Mouse (Mus musculus): ENCODE results near the gene Dcaf11.

The Dcaf11 gene

DNA sequence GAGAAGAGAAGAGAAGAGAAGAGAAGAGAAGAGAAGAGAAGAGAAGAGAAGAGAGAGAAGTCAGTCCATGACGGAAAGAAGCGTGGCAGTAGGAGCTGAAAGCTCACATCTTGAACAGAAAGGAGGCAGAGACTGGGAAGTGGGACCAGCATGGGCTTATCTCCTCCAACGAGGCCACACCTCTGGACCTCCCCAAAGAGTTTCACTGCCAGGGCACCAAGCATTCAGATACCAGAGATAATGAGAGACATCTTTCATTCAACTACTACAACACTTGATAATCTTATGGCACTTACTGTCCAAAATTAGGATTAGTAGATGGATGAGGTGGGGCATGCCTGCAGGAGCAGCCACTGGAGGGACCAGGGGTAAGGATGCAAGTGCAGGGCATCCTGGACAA lies 4.0 kb upstream of the Dcaf11 start:
- no peak for DNase-seq (ENCODE audit: low read depth, low spot score)

- no peak for DNase-seq (ENCODE audit: low read depth, low spot score)
Observed at GRCm38 (mm10) chr14:55557003-55557402, 2.8 kb upstream of the Dcaf11 start.

- no peak for DNase-seq (ENCODE audit: low read depth, low spot score)
Observed at GRCm38 (mm10) chr14:55557587-55557986, 2.2 kb upstream of the Dcaf11 start.

GRCm38 (mm10) chr14:55558740-55559448 lies 912 bp upstream of the Dcaf11 start:
- no peak for DNase-seq (ENCODE audit: low read depth, low spot score)

- DNase-seq (ENCODE audit: low read depth, low spot score): peak; percentile 97
Observed at GRCm38 (mm10) chr14:55560202-55561073, 632 bp downstream of the Dcaf11 start, which contains the start of gene A730061H03Rik. Gene A730061H03Rik (minus strand): TSS chr14:55560406.

DNA sequence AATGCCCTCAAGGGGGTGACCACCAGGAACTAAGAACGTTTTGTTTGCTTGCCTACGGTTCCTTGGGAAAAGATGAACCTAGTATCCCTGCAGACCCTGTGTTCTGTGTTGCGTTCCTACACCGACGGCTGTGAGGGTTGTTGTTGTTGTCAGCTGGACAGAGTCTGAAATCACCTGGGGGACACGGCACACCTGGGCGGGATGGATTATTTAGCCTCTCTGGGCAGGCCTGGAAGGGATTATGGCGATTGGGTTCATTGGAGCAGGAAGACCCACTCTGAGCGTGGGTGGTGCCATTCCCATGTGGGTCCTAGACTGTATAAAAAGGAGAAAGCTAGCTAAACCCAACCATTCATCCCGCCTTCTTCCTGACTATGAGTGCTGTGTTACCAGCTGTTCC lies 2.1 kb downstream of the Dcaf11 start:
- DNase-seq (ENCODE audit: low read depth, low spot score): no peak

DNA sequence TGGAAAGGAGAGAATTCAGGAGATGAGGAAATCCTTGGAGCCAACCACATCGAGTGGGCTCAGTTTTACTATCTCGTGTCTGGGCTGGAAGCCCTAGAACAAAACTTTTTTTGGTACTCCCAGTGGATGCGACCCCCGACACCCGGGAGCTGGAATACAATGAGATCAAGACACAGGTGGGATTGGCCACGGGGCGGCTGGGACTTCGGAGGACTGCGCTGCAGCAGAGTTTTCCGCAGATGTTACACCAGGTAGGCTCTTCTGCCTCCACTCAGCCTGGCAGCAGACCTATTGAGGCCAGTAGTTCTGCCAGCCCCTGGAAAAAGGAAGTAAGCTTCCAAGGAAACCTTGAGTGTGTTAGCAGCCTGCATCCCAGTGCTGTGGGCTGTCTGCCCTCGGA lies 3.4 kb downstream of the Dcaf11 start:
- no peak for DNase-seq (ENCODE audit: low read depth, low spot score)

DNA sequence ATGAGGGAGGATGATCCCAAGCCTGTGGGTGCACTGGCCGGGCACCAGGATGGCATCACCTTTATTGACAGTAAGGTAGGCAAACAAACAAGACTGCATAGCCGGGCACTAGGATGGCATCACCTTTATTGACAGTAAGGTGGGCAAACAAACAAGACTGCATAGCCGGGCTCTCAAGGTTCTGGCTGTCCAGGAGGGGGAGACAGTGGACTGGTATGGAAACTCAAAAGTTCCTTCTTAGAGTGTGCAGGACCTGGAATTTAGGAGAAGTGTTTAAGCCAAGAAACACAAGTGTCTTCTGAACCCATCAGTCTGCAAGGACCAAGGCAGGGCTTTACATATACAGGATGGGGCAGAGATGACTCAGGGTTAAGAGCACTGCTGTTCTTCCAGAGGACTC lies 5.9 kb downstream of the Dcaf11 start:
- no peak for DNase-seq (ENCODE audit: low read depth, low spot score)

- DNase-seq (ENCODE audit: low read depth, low spot score): no peak
Observed at GRCm38 (mm10) chr14:55567496-55567895, 7.7 kb downstream of the Dcaf11 start.

GRCm38 (mm10) chr14:55570588-55570987 lies 10.8 kb downstream of the Dcaf11 start:
- no peak for DNase-seq (ENCODE audit: low read depth, low spot score)

DNA sequence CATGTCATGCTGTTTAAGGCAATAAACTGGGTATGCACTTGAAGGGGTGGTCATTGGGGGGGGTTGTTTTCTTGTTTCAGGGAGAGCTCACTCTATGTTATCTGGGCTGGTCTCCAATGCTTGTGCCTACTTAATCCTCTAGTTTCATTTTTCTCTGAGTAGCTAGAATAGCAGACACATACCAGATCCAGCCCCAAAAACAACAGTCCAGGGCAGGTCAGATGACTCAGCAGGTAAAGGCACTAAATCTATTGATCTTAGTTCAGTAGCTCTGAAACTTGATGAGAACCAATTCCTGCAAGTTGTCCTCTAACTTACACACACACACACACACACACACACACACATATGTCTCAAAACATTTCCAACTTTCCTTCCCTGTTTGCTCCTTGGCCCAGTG lies 12.0 kb downstream of the Dcaf11 start:
- no peak for DNase-seq (ENCODE audit: low read depth, low spot score)

DNA sequence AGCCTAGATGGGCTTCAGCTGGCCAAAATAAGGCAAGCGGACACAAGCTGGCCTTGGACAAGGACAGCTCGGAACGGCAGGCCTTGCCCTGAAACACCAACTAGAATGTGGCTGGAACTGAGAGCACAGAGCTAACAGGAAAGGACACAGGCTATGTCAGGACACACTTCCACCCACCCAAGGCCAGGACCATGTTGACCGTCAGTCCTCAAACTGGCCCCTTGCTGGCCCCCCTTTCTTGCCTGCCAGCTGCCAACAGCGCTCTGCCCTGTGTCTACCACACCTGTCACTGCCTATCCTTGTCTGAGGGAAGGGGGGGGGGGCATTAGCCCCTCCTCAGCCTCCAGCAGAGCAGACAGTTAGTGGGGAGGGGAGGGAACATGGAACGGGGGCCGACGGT lies 15.5 kb downstream of the Dcaf11 start, which contains the start of gene Fitm1:
TSS of gene Fitm1 (plus strand) at position 316 of the 400 bp plus-strand sequence.
- no peak for DNase-seq (ENCODE audit: low read depth, low spot score)

DNA sequence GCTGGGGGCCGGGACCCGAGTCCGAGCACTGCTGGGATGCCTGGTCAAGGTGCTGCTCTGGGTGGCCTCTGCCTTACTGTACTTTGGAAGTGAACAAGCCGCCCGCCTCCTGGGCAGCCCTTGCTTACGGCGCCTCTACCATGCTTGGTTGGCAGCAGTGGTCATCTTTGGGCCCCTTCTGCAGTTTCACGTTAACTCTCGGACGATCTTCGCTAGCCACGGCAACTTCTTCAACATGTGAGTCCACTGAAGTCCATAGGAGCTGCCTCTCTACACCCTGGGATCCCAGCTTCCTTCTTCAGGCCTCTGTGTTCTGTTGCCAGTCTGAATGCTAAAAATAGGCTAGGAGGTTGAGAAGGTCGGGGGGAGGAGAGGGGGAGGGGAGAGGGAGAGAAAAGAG lies 15.9 kb downstream of the Dcaf11 start:
- DNase-seq (ENCODE audit: low read depth, low spot score): no peak

DNA sequence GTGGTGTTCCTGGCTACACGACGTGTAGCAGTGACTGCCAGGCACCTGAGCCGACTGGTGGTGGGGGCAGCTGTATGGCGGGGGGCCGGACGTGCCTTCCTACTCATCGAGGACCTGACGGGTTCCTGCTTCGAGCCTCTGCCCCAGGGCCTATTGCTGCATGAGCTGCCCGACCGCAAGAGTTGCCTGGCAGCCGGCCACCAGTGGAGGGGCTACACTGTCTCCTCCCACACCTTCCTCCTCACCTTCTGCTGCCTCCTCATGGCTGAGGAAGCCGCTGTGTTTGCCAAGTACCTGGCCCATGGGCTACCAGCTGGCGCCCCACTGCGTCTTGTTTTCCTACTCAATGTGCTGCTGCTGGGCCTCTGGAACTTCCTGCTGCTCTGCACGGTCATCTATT lies 16.6 kb downstream of the Dcaf11 start:
- no peak for DNase-seq (ENCODE audit: low read depth, low spot score)

DNA sequence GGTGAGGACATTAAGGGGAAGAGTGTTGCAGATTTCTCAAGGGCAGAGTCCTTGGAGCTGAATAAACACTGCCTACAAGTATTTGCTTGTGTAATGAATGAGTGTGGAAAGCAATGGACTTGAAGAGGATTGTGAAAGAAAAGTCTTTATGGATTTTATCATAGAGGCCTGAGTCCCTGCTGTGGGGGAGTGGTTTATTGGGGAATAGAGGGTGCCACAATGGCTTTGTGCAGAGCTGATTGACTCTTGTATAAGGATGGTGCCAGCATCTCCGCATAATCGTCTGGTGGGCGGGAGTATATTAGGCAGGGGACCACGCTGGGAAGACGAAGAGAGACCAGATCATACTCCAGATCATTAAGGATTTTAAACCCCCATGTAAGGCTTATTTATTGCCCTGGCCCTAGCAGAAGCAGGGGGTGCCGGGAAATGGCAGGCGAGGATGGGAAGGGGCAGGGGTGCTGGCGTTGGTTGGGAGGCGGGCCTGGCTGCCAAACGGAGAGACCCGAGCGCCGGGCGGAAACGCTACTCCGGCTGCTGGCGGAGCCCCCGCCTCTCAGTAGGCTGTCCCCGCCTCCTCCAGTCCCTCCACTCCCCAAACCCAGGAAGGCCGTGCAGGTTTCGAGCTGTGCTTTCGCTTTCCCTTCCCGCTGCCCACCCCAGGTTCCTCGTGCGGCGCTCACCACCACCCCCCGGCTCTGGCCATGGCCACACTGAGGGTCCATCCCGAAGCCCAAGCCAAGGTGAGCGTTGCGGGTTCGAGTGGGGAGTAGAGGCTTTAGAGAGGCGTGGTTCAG lies 18.3 kb downstream of the Dcaf11 start, which contains the start of gene Psme1:
TSS of gene Psme1 (plus strand) at position 253 of the 797 bp plus-strand sequence.
- peak; percentile 56 for DNase-seq (ENCODE audit: low read depth, low spot score)

DNA sequence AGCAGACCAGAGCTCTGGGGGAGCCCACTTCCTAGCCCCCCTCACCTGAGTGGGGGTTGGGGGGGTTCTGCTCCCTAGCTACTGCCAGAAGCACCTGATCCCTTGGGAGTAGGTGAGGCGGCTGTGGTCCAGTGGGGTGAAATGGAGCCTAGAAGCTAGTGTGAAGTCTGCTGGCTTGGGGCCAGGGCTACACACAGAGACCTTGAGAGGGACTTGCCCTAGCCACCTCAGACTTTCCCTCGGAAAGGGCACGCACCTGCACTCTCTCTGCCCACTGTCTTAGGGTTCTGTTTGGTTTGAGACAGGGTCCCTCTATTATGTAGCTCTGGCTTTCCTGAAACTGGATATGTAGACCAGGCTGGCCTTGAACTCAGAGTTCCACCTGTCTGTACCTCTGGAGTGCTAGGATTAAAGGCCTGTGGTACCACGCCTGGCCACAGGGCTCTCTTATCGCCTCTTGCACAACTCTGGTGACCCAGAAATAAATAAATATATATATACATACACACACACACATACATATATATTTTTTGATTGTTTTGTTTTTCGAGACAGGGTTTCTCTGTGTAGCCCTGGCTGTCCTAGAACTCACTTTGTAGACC lies 19.0 kb downstream of the Dcaf11 start:
- no peak for DNase-seq (ENCODE audit: low read depth, low spot score)

DNA sequence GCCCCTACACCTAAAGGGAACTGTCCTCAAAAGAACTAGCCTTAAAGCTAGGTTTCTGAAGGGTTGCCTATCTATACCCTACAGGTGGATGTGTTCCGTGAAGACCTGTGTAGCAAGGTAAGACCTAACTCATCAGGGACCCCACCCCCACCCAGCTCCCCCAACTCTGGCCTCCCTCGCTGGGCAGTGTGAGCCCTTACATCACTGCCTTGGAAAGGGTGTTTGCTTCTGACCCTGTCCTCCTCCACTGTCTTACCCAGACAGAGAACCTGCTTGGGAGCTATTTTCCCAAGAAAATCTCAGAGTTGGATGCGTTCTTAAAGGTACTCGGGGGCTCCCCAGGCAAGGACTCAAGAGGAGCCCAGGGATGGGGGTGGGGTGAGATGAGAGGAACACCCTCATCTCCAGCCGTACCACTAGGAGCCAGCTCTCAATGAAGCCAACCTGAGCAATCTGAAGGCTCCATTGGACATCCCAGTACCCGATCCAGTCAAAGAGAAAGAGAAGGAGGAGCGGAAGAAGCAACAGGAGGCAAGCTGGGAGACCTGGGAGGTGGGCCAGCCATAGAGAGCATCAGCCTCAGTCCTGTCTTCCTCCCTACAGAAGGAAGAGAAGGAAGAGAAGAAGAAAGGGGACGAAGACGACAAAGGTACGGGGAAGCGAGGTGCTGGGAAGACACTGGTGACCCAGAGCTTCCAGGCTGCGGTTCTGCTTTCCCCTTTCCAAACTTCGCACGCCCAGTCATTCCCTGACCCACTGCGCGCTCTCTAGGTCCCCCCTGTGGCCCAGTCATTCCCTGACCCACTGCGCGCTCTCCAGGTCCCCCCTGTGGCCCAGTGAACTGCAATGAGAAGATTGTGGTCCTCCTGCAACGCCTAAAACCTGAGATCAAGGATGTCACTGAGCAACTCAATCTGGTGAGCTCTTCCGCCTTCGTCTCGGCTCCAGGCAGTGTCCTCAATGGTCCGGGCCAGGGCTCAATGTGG lies 20.0 kb downstream of the Dcaf11 start:
- DNase-seq (ENCODE audit: low read depth, low spot score): no peak

DNA sequence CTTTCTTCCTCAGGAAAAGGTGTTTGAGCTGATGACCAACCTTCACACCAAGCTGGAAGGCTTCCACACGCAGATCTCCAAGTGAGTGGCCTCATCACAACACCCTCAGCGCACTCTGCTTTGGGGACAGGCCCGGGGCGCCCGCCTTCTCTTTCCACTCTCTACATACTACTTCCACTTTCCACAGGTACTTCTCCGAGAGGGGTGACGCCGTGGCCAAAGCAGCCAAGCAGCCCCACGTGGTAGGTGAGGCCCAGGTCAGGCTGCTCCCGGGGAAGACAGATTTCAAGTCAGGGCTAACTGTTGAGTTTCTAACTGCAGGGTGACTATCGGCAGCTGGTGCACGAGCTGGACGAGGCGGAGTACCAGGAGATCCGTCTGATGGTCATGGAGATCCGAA lies 20.9 kb downstream of the Dcaf11 start:
- no peak for DNase-seq (ENCODE audit: low read depth, low spot score)

DNA sequence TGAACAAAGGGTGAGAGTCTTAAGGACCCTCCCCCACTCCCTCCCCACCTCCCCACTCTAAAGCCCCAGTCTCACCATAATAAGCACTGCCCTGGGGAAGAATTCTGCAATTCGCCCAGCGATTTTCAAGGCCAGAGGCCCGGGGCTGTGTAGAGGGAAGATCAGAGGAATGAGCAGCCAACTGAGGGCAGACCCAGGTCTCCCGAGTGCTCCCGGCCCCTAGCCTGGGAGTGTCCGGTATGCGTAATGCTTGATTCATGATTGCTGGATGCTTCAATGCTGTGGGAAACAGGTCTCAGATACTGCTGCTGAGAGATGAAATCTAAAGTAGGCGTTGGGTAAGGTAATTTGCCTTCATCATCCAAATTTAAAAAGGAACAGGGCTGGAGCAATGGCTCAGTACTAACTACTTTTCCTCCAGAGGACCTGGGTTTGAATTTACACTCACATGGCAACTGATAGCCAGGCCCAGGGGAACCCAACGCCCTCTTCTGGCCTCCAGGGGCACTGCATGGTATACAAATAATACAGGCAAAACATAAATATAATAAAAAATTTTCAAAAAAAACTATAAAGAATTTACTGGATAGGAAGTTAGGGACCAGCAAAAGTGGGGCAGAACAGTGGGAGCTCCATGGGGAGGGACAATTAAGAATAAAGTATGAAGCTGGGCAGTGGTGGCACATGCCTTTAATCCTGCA lies 22.3 kb downstream of the Dcaf11 start:
- no peak for DNase-seq (ENCODE audit: low read depth, low spot score)

DNA sequence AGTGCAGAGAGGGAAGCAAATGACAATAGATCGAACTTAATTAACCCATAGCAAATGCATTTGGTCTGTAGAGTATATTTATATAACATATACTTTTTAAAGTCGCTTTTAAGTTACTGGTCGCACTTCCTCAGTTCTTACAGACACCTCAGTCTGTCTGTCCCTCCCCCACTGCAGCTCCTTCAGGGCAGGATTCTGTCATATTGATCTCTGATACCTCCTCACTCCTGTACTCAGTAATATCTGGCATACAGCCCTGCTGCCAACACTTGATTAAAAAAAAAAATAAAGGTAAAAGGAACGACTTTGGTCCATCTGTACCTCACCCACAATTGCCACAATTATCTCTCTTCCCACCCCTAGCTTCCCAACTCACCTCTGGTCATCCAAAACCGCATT lies 24.5 kb downstream of the Dcaf11 start:
- no peak for DNase-seq (ENCODE audit: low read depth, low spot score)

All from embryo, embryonic 11.5 days (tissue).